ENCODE assay signal across 8 mouse cellular contexts in the genomic region with DNA sequence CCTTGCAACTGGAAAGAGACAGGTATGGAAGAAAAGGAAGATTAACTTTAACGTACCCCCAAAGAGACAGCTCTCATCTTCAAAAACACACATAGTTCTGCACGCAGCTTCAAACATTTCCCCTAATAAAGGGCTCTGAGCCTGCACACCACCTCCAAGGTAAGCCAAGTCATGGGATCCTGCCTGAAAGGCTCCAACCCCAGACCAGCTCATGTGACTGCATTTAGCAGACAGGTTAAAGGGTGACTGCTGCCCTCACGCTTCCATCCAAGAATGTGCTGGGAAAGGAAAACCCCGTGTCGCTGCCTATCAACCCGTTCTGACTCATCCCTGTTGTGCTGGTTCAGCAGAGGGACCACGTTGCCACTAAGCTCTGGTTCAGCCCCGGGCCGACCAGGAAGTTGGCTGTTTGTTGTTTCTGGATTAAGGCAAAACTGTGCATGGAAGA. TPM values are rescaled to one million over a fixed set of nuclear protein-coding genes. Genes with fewer than 3 reads are reported as not detected.
A peak's percentile ranks its signal among the peaks of the same experiment; 100 is the strongest.
DNase-seq lines count a peak whose midpoint lies in the region; TF ChIP-seq lines count a peak whose summit lies in the region.

No protein-coding gene starts in this region.

- H3K36me3 ChIP-seq in forebrain, embryonic 10.5 days (replicated peaks): peaks cover 34% of the 10 kb centered on the region

- WGBS in forebrain, embryonic 10.5 days: 2% methylated on average over 9 of the region's 9 CpGs

- peak overlapping the region; percentile 88 for H3K27ac ChIP-seq in left cerebral cortex, adult 2 months
- H3K27ac ChIP-seq in forebrain, embryonic 10.5 days: peak overlapping the region; percentile 98

- peaks cover 91% of the 10 kb centered on the region for H3K4me1 ChIP-seq in forebrain, embryonic 10.5 days

- intact Hi-C loops in left cerebral cortex, adult 2 months (cut with DNase I): loop anchor here (5.0 kb wide), 1 partner anchor 75 kb away; no protein-coding TSS in a partner anchor
- intact Hi-C loops in heart, postnatal 25 days (cut with DNase I): loop anchor here (5.0 kb wide), 1 partner anchor 195 kb away; no protein-coding TSS in a partner anchor

- peak overlapping the region; percentile 73 for H3K4me3 ChIP-seq in left cerebral cortex, adult 2 months
- H3K4me3 ChIP-seq in forebrain, embryonic 10.5 days: peak overlapping the region; percentile 99

- no peak for TF ChIP-seq CTCF in left cerebral cortex, adult 2 months (IDR thresholded peaks at IDR 0.05)

- peak in 1 of 2 experiments; percentile 53 for DNase-seq in left cerebral cortex, adult 2 months (ENCODE audit: extremely low spot score in 1 of 2, low spot score in 2 of 2)
- DNase-seq in left cerebral cortex, adult 11 months (ENCODE audit: low spot score): no peak
- peak; percentile 86 for DNase-seq in adrenal gland, postnatal 14 days
- peak; percentile 51 for DNase-seq in forebrain, embryonic 10.5 days (ENCODE audit: extremely low spot score, low spot score)
- DNase-seq in heart, postnatal 25 days (ENCODE audit: low spot score): peak; percentile 56
- peak; percentile 46 to 59 for DNase-seq in layer of hippocampus, adult 8-10 months (ENCODE audit: low spot score in 2 of 2)
- DNase-seq in lung, postnatal 4 days: peak; percentile 69 to 72
- DNase-seq in testis, postnatal 14 days (ENCODE audit: low spot score): peak; percentile 41

- H3K27me3 ChIP-seq in forebrain, embryonic 10.5 days (ENCODE audit: poor library complexity, severe bottlenecking): peaks cover 8% of the 10 kb centered on the region; the same call in 1 of the 2 replicates

- no peaks in the 10 kb centered on the region for H3K9me3 ChIP-seq in forebrain, embryonic 10.5 days

RNA-seq across cellular contexts. Expression of a gene that starts 1.9 kb away (rescaled TPM):
- 10 to 100 TPM; 63.9 to 78.4 TPM for total RNA-seq in left cerebral cortex, adult 2 months (2021)
- total RNA-seq in adrenal gland, postnatal 14 days (2021): 97.2 and 105 TPM in 2 replicates
- polyA plus RNA-seq in forebrain, embryonic 10.5 days (2016; fragmentation: Nextera tagmentation; extraction: Ambion mirVana): 3.0 and 3.4 TPM in 2 replicates
- total RNA-seq in heart, postnatal 25 days (2021): 10 to 100 TPM; 63.9 to 71.4 TPM
- total RNA-seq in layer of hippocampus, adult 8-10 months (2022): 10 to 100 TPM; 53.5 to 58.0 (median 56.2) TPM
